Mouse (Mus musculus) C2C12 (cell line): ENCODE results near the gene Ankrd50.

Source experiments
- CEBPB ChIP-seq: IDR thresholded peaks from one replicate; pipeline ENCODE4 v1.6.1; 2011; ENCODE audit warnings: low read depth, mild to moderate bottlenecking, control low read depth, moderate library complexity
- CTCF ChIP-seq: IDR thresholded peaks from one replicate; pipeline ENCODE4 v1.5.1; 2011; ENCODE audit not compliant: control insufficient read depth, insufficient read depth, insufficient read length
- MAX ChIP-seq: IDR thresholded peaks from one replicate; pipeline ENCODE4 v1.6.1; 2011; ENCODE audit warnings: mild to moderate bottlenecking, control low read depth
- MYOD1 ChIP-seq: IDR thresholded peaks from one replicate; pipeline ENCODE4 v1.6.1; 2011; ENCODE audit warnings: low read depth; ENCODE audit not compliant: control insufficient read depth, insufficient read length
- MYOG ChIP-seq: IDR thresholded peaks from one replicate; pipeline ENCODE4 v1.6.1; 2011; ENCODE audit not compliant: control insufficient read depth, insufficient read length; ENCODE audit errors: extremely low read depth
- USF1 ChIP-seq: IDR thresholded peaks from one replicate; pipeline ENCODE4 v1.6.1; 2011; ENCODE audit warnings: low read depth, mild to moderate bottlenecking, control low read depth, moderate library complexity

DNA sequence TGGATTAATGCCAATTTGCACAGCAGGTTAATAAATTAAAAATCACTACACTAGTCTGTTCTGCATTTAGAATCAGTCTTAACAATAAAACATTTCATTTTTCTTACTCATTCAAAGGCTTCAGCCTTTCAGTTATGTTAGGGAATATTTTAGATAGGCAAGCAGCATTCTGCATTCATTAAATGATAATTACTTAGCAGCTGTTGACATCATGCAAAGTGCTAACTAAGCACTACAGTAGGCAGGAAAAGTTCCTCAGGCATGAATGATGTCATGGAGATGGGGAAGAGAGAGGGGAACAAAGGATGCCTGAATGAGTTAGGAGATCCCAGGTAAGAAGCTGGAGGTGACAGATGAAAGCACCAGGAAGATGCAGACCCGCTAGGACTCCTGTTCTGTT is 6.7 kb downstream of the Ankrd50 start:
- TF ChIP-seq CTCF, result no peak
- TF ChIP-seq USF1, result no peak
- TF ChIP-seq MYOG, result no peak
- TF ChIP-seq MYOD1, result no peak
- no peak for TF ChIP-seq CEBPB
- TF ChIP-seq MAX, result no peak
